Mouse (Mus musculus): ENCODE results near the gene Plagl2.

DNA sequence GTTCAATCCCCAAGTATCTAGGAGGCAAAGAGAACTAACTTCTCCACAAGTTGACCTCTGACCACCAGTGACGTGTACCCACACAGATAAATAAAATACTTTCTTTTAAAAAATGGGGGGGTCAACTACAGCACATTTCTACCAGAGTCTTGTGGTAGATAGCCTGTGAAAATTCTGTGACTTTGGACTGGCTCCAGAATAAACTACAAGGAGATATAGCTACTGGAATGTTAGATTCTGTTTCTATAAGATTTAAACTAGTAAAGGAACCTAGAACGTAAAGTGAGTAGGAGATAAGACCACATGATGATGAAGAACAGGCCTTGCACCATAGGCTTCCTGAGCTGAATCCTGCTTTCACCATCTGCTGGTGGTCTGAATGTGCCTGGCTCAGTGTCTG, 53.4 kb downstream of the Plagl2 start:
- no peak for TF ChIP-seq POLR2A (IDR thresholded peaks at IDR 0.05; ENCODE audit: low read depth, low read length)
- TF ChIP-seq CTCF (conservative IDR thresholded peaks at IDR 0.05 in 1 of 2, IDR thresholded peaks at IDR 0.05 in 1 of 2; ENCODE audit: low read depth in 2 of 2, low read length in 2 of 2), result no peak
- TF ChIP-seq ZNF384 (IDR thresholded peaks at IDR 0.05; ENCODE audit: low read depth, low read length), result no peak
